Mouse (Mus musculus) mouse embryonic stem cell (cell line): ENCODE measurements around the gene Smg7.

Experiments used
- in situ Hi-C, 2 experiments: fragments of 300-500 bp; cut with MboI; formaldehyde crosslinking; loops; 1 replicate in 1 of 2; 3 replicates in 1 of 2; pipeline ENCODE4 v1.14.3; 2019 to 2020; ENCODE audit warnings: low sequenced_read_pairs in 2 of 2, low pct_unique_long_range_greater_than_20kb in 1 of 2, mixed read lengths in 1 of 2; ENCODE audit not compliant: unreplicated experiment in 1 of 2

Gene Smg7

DNA sequence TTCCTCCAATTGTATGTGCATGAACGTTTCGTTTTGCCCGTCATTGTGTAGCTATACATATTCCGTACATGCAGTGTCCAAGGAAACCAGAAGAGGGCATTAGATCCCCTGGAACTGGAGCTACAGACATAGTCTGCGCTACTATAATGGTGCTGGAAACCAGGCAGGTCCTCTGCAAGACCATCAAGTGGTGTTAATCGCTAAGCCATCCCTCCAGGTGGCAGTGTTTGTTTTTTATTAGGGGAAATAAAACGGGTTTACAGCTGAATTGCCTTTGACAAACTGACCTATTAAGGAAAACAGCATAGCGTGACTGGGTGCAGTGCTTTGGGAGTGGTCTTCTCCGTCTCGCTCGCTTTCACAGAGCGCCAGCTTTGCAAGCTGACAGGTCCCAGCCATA, 112.2 kb downstream of the Smg7 start:
- in situ Hi-C loops = loop anchor here (5.0 to 25.0 kb wide), 4 partner anchors 37 to 597 kb away; no protein-coding TSS in a partner anchor

GRCm38 (mm10) chr1:152788121-152788660, 114.3 kb downstream of the Smg7 start:
- in situ Hi-C loops = loop anchor here in 1 of 2 experiments (25.0 kb wide), 2 partner anchors 249 to 599 kb away; no protein-coding TSS in a partner anchor
